Mouse (Mus musculus) stomach, embryonic 14.5 days (tissue): Measurements from ENCODE around the gene Tesc. TPM values are rescaled to one million over a fixed set of nuclear protein-coding genes. Genes with fewer than 3 reads are reported as not detected.

Source experiments
- ATAC-seq: fragments of 200-750 bp; cut with Nextera tagmentation; 2 replicates; pipeline ENCODE4 v1.8.0; 2017; ENCODE audit warnings: low read depth, moderate TSS enrichment; ENCODE audit not compliant: insufficient number of reproducible peaks, insufficient read depth, low FRiP score
- H3K27ac ChIP-seq: fragments of 300-500 bp; sonication (generic); 2 replicates; pipeline ENCODE4 v1.5.1; 2014; ENCODE audit warnings: mild to moderate bottlenecking, low read length, moderate library complexity, mixed read lengths
- H3K27me3 ChIP-seq: fragments of 300-500 bp; sonication (generic); 2 replicates; pipeline ENCODE4 v1.6.1; 2014; ENCODE audit warnings: low read length, control low read depth, mixed read lengths; ENCODE audit not compliant: control insufficient read depth, insufficient read depth
- H3K36me3 ChIP-seq: fragments of 300-500 bp; sonication (generic); 2 replicates; pipeline ENCODE4 v1.6.1; 2014; ENCODE audit warnings: mild to moderate bottlenecking, control low read depth, low read length, moderate library complexity, mixed read lengths; ENCODE audit not compliant: control insufficient read depth, insufficient read depth
- H3K4me1 ChIP-seq: fragments of 300-500 bp; sonication (generic); 2 replicates; pipeline ENCODE4 v1.6.1; 2014; ENCODE audit warnings: low read length, control low read depth, mixed read lengths; ENCODE audit not compliant: control insufficient read depth, insufficient read depth
- H3K4me2 ChIP-seq: fragments of 300-500 bp; sonication (generic); replicated peaks from 2 replicates; pipeline ENCODE4 v1.6.1; 2014; ENCODE audit warnings: low read depth, low read length, control low read depth
- H3K4me3 ChIP-seq: fragments of 300-500 bp; sonication (generic); 2 replicates; pipeline ENCODE4 v1.5.1; 2014; ENCODE audit warnings: low read depth, low read length, control low read depth
- H3K9ac ChIP-seq: fragments of 300-500 bp; sonication (generic); replicated peaks from 2 replicates; pipeline ENCODE4 v1.6.1; 2014; ENCODE audit warnings: low read depth, mild to moderate bottlenecking, control low read depth, low read length, moderate library complexity, mixed read lengths
- H3K9me3 ChIP-seq: fragments of 300-500 bp; sonication (generic); 2 replicates; pipeline ENCODE4 v1.6.1; 2016; ENCODE audit warnings: low read depth, low read length, control low read depth; ENCODE audit not compliant: control insufficient read depth
- WGBS: fragments of 180-500 bp; shearing (Covaris S2); extraction: QIAGEN DNeasy Blood & Tissue Kit; methylation state at CpG from one replicate; pipeline ENCODE4 v1.1.7; 2014; 5-methylcytosine and 5-hydroxymethylcytosine counted together
- polyA plus RNA-seq: library from polyadenylated mRNA; unstranded; fragments of >200 nt; fragmentation: Nextera tagmentation; extraction: Ambion mirVana; gene quantifications from 2 replicates; pipeline ENCODE4 v1.2.1, GENCODE M21; 2014

Gene Tesc
- polyA plus RNA-seq, 1 experiment from 2014 or later, result 15.1 TPM

DNA sequence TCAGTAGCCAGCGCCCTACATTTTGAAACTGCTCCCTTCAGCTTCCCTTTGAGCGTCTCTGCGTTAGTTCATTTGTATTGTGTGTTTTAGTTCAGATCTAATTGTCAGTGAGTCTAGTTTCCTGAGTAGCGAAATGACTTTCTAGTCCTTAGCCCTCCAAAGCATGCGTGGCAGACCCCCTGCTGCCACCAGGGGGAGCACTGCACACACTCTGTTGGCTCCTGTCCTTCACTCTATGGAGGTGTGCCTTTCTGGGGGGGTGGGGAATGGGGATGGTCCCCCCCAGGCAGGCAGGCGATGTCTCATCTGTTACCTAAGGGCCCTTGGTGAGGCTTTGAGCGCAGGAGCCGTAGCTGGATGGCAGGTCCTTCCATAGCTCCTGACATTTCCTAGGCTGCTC lies 22.9 kb upstream of the Tesc start:
- Histone ChIP-seq H3K4me2 (no peak overlapping the region), H3K27me3 (no peaks in the 10 kb centered on the region), H3K9ac (no peak overlapping the region), H3K27ac (no peak overlapping the region), H3K4me3 (no peak overlapping the region), H3K4me1 (no peaks in the 10 kb centered on the region), H3K9me3 (no peaks in the 10 kb centered on the region), H3K36me3 (peaks cover 80% of the 10 kb centered on the region)
- ATAC-seq, result no peak
- WGBS, result 77% methylated on average over 8 of the region's 8 CpGs

DNA sequence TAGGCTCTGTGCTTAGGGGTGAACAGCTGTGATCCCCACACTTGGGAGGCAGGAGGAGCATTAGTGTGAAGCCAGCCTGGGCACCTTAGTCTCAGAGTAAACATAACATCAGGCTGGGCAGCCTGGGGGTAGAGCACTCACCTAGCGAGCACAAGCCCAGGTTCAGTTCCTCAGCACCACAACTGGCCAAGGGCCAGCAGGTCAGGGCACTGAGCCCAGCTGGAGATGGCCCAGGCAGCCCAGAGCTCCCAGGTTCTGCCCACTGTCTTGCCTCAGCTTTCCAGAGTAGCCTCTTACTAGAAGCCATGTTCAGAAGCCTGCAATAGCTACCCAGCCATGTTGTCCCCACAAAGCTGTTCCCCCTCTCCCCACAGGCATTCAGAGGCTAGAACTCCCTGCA lies 21.8 kb upstream of the Tesc start:
- no peak overlapping the region for H3K4me3 ChIP-seq
- no peaks in the 10 kb centered on the region for H3K27me3 ChIP-seq
- no peak for ATAC-seq
- whole genome bisulfite sequencing, result 89% methylated on average over 1 of the region's 1 CpGs
- no peak overlapping the region for H3K9ac ChIP-seq
- no peak overlapping the region for H3K4me2 ChIP-seq
- H3K27ac ChIP-seq, result no peak overlapping the region
- H3K4me1 ChIP-seq, result no peaks in the 10 kb centered on the region
- H3K9me3 ChIP-seq, result no peaks in the 10 kb centered on the region
- H3K36me3 ChIP-seq, result peaks cover 73% of the 10 kb centered on the region

DNA sequence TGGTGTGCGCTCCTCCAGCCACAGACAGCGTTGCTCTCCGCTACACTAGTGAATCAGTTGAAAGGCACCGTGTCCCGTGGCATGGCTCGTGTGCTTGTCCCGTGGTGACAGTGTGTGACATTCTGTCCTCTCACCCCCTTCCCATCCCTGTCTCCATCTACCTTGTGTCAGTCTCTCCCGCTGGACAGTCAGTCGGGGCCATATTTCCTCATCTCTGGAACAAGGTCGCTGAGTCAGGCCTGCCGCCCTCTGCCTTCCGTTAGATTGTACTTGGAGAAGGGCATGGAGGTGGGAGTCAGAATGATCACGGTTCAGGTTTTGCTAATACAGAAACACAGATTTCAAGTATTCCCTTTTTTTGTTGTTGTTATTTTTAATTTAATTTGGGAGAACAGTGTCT lies 19.2 kb upstream of the Tesc start:
- no peaks in the 10 kb centered on the region for H3K27me3 ChIP-seq
- H3K9ac ChIP-seq, result no peak overlapping the region
- 92% methylated on average over 13 of the region's 13 CpGs for WGBS

DNA sequence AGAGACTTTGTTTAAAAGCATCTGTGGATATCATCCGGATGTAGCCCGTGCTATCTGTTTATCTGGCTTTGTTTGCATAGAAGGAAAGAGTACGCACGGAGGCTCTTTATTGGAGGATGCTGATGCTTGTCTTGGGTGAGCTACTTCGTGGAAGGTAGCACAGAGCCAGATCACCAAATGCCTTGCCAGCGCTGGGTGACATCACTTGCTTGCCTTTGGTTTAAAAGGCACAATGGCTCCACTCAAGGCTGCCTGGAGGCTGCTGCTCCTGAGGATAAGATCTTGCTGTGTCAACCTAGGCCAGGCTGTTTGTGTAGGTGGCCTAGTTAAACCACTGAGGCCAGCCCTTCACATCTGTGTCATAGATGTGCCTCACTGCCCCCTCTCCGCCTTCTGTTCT lies 16.7 kb upstream of the Tesc start:
- Histone ChIP-seq H3K4me3 (no peak overlapping the region), H3K9me3 (no peaks in the 10 kb centered on the region), H3K36me3 (peaks cover 37% of the 10 kb centered on the region), H3K4me2 (no peak overlapping the region), H3K9ac (no peak overlapping the region), H3K4me1 (peaks cover 6% of the 10 kb centered on the region; the same call in 1 of the 2 replicates), H3K27me3 (no peaks in the 10 kb centered on the region), H3K27ac (peak overlapping the region; percentile 23; the same call in 1 of the 2 replicates)
- ATAC-seq, result no peak; the same call in 1 of the 2 replicates
- 52% methylated on average over 7 of the region's 7 CpGs for WGBS

More for the DNA sequence above, 19.2 kb upstream of the Tesc start:
- peaks cover 56% of the 10 kb centered on the region for H3K36me3 ChIP-seq
- H3K4me3 ChIP-seq, result no peak overlapping the region
- H3K4me2 ChIP-seq, result no peak overlapping the region
- ATAC-seq, result no peak
- no peak overlapping the region for H3K27ac ChIP-seq
- no peaks in the 10 kb centered on the region for H3K9me3 ChIP-seq
- no peaks in the 10 kb centered on the region for H3K4me1 ChIP-seq

GRCm38 (mm10) chr5:118011796-118012195 lies 15.7 kb upstream of the Tesc start:
- Histone ChIP-seq H3K4me2 (no peak overlapping the region), H3K9ac (no peak overlapping the region), H3K9me3 (no peaks in the 10 kb centered on the region), H3K36me3 (peaks cover 28% of the 10 kb centered on the region), H3K4me1 (peaks cover 6% of the 10 kb centered on the region; the same call in 1 of the 2 replicates), H3K27me3 (no peaks in the 10 kb centered on the region), H3K4me3 (no peak overlapping the region), H3K27ac (no peak overlapping the region; the same call in 1 of the 2 replicates)
- WGBS, result 75% methylated on average over 7 of the region's 7 CpGs
- no peak for ATAC-seq

GRCm38 (mm10) chr5:118015028-118015427 lies 12.5 kb upstream of the Tesc start:
- Histone ChIP-seq H3K4me3 (no peak overlapping the region), H3K4me1 (peaks cover 6% of the 10 kb centered on the region; the same call in 1 of the 2 replicates), H3K9ac (no peak overlapping the region), H3K9me3 (no peaks in the 10 kb centered on the region), H3K4me2 (no peak overlapping the region), H3K27ac (no peak overlapping the region), H3K36me3 (peaks cover 6% of the 10 kb centered on the region; the same call in 1 of the 2 replicates), H3K27me3 (no peaks in the 10 kb centered on the region)
- ATAC-seq, result no peak
- WGBS, result 20% methylated on average over 12 of the region's 12 CpGs

- Histone ChIP-seq H3K36me3 (peaks cover 6% of the 10 kb centered on the region; the same call in 1 of the 2 replicates), H3K4me3 (no peak overlapping the region), H3K4me1 (peaks cover 6% of the 10 kb centered on the region; the same call in 1 of the 2 replicates), H3K9me3 (no peaks in the 10 kb centered on the region), H3K4me2 (no peak overlapping the region), H3K27ac (no peak overlapping the region), H3K27me3 (no peaks in the 10 kb centered on the region), H3K9ac (no peak overlapping the region)
- no peak for ATAC-seq
- WGBS, result 81% methylated on average over 2 of the region's 2 CpGs
These were observed 11.9 kb upstream of the Tesc start for GRCm38 (mm10) chr5:118015669-118016068.

DNA sequence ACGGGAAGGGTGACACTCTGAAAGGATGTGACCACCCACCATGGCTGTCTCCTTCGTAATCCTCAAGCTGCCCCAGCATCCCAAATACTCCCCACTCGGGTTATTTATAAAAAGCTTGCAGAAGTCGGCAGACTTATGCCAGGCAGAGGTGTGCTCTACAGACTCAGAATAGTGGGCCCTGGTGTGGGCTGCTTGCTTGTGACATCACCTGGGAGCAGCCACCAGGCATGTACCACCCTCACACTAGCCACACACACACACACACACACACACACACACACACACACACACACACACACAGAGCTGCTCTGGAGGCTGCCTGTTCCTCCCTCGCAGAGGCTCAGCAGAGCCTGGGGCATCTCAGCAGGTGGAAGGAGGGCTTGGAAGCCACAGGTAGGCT lies 10.0 kb upstream of the Tesc start:
- Histone ChIP-seq H3K4me3 (no peak overlapping the region), H3K9ac (no peak overlapping the region), H3K4me1 (peaks cover 6% of the 10 kb centered on the region; the same call in 1 of the 2 replicates), H3K4me2 (no peak overlapping the region), H3K36me3 (no peaks in the 10 kb centered on the region), H3K9me3 (no peaks in the 10 kb centered on the region), H3K27me3 (no peaks in the 10 kb centered on the region), H3K27ac (no peak overlapping the region)
- 45% methylated on average over 5 of the region's 5 CpGs for WGBS
- no peak for ATAC-seq

- 52% methylated on average over 11 of the region's 11 CpGs for WGBS
- H3K9me3 ChIP-seq, result no peaks in the 10 kb centered on the region
- peaks cover 3% of the 10 kb centered on the region; the same call in 1 of the 2 replicates for H3K4me1 ChIP-seq
- no peak overlapping the region for H3K4me2 ChIP-seq
- no peaks in the 10 kb centered on the region for H3K36me3 ChIP-seq
- ATAC-seq, result no peak
- H3K9ac ChIP-seq, result no peak overlapping the region
- no peaks in the 10 kb centered on the region for H3K27me3 ChIP-seq
- no peak overlapping the region for H3K4me3 ChIP-seq
- H3K27ac ChIP-seq, result no peak overlapping the region
These were observed 7.6 kb upstream of the Tesc start for GRCm38 (mm10) chr5:118019905-118020304.
